Mouse (Mus musculus): ENCODE measurements at regions not wholly inside any gene's neighbourhood (a gene's known extent, or its start where the extent isn't known, plus 50 kb on each side); places are given as distances from the start of the nearest gene placed in this dataset.

GRCm38 (mm10) chr11:20930045-20930444, 99.2 kb upstream of the Lgalsl start:
- TF ChIP-seq CTCF (conservative IDR thresholded peaks at IDR 0.05; ENCODE audit: insufficient read depth, insufficient read length, low read depth, low read length) (no peak), POLR2A (IDR thresholded peaks at IDR 0.05; ENCODE audit: low read depth, low read length) (no peak)

Measured in kidney, adult 2 months (tissue).